Mouse (Mus musculus) erythroblast, embryonic 14.5 days (primary cell): Measurements from ENCODE around the gene Zdhhc7.

ENCODE experiments used
- GATA1 ChIP-seq: IDR thresholded peaks from 2 replicates; pipeline ENCODE4 v1.6.1; 2012; ENCODE audit warnings: low read length, inconsistent platforms, mixed read lengths
- TAL1 ChIP-seq: IDR thresholded peaks from 3 replicates; pipeline ENCODE4 v1.6.1; 2012; ENCODE audit warnings: low read length, inconsistent platforms, mixed read lengths

DNA sequence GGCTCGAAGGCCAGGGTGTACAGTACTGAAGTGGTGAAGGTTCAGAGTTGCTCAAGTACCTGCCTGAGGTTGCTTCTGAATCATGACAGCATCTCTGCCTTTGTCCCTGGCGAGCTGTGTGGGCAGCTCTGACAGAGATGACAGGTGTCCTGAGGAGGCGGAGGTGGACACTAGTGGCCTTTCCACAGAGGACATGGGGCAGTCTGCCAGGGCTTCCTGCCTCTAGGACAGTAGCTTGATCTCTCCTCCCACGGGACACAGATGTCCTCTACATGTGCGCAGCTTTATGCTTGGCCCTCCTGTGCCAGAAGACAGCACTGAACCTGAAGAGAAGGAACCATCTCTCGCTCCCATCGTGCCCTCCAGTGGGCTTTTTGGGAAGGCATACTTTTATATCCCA, 31.9 kb upstream of the Zdhhc7 start:
- TF ChIP-seq TAL1, result no peak
- no peak for TF ChIP-seq GATA1
